Mouse (Mus musculus) midbrain, postnatal 0 days (tissue): Measurements from ENCODE around the gene Vmn1r142. TPM values are rescaled to one million over a fixed set of nuclear protein-coding genes. Genes with fewer than 3 reads are reported as not detected.
"Not testable (repeated sequence)": the region's sequence is repeated elsewhere in the genome, so short reads cannot be mapped to it uniquely, and the experiment has no call there.

Source experiments
- ATAC-seq: fragments of 200-750 bp; cut with Nextera tagmentation; 2 replicates; pipeline ENCODE4 v1.8.0; 2017; ENCODE audit warnings: moderate number of reproducible peaks, mild to moderate bottlenecking, moderate TSS enrichment, moderate library complexity; ENCODE audit not compliant: low FRiP score
- DNase-seq: peaks from one replicate; pipeline ENCODE4 v3.0.0-alpha.2; 2015; ENCODE audit warnings: low spot score
- H3K27ac ChIP-seq: fragments of 300-500 bp; sonication (generic); 2 replicates; pipeline ENCODE4 v1.5.1; 2014; ENCODE audit warnings: low read depth, mild to moderate bottlenecking, low read length, mixed read lengths
- H3K27me3 ChIP-seq: fragments of 300-500 bp; sonication (generic); 2 replicates; pipeline ENCODE4 v1.6.1; 2014; ENCODE audit warnings: low read length, control low read depth, mixed read lengths; ENCODE audit not compliant: insufficient read depth
- H3K36me3 ChIP-seq: fragments of 300-500 bp; sonication (generic); 2 replicates; pipeline ENCODE4 v1.6.1; 2014; ENCODE audit warnings: low read length, control low read depth, mixed read lengths; ENCODE audit not compliant: insufficient read depth
- H3K4me1 ChIP-seq: fragments of 300-500 bp; sonication (generic); 2 replicates; pipeline ENCODE4 v1.6.1; 2014; ENCODE audit warnings: mild to moderate bottlenecking, control low read depth, antibody characterized with exemption, low read length, mixed read lengths; ENCODE audit not compliant: insufficient read depth
- H3K4me2 ChIP-seq: fragments of 300-500 bp; sonication (generic); 2 replicates; pipeline ENCODE4 v1.6.1; 2014; ENCODE audit warnings: low read depth, mild to moderate bottlenecking, low read length, mixed read lengths; ENCODE audit not compliant: poor library complexity, severe bottlenecking
- H3K4me3 ChIP-seq: fragments of 300-500 bp; sonication (generic); 2 replicates; pipeline ENCODE4 v1.5.1; 2014; ENCODE audit warnings: low read depth, mild to moderate bottlenecking, low read length, moderate library complexity
- H3K9ac ChIP-seq: fragments of 300-500 bp; sonication (generic); replicated peaks from 2 replicates; pipeline ENCODE4 v1.6.1; 2014; ENCODE audit warnings: mild to moderate bottlenecking, low read length, moderate library complexity, mixed read lengths; ENCODE audit not compliant: poor library complexity, severe bottlenecking
- H3K9me3 ChIP-seq: fragments of 300-500 bp; sonication (generic); 2 replicates; pipeline ENCODE4 v1.6.1; 2016; ENCODE audit warnings: low read length, control low read depth
- WGBS: fragments of 180-500 bp; shearing (Covaris S2); extraction: QIAGEN DNeasy Blood & Tissue Kit; methylation state at CpG from one replicate; pipeline ENCODE4 v1.1.7; 2014; 5-methylcytosine and 5-hydroxymethylcytosine counted together
- polyA plus RNA-seq: library from polyadenylated mRNA; unstranded; fragments of >200 nt; fragmentation: Nextera tagmentation; extraction: Ambion mirVana; gene quantifications from 2 replicates; pipeline ENCODE4 v1.2.1, GENCODE M21; 2015
- total RNA-seq: library from RNA; depleted of rRNA; stranded (reverse); fragments of >200 nt; gene quantifications from 2 replicates; pipeline ENCODE4 v1.2.3, GENCODE M21; 2014; rRNA removed

Vmn1r142 gene
- total RNA-seq (not detected in 2 replicates), polyA plus RNA-seq (not detected in 2 replicates)

DNA sequence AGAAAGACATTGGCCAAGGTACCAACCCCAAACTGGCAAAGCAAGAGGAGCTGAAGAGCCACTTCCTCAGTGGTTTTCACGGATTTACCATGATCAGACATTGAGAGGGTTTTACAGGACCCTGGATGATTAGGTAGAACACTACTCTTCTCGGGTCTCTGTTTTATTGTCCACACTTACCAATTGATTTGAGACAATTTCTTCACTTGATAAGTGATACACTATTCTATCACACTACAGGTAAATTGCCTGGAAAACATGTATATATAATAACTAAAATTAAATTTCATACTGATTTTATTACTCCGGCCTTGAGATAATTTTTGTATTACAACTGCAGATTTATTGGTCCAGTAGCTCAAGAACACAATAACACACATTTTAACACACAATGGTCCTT lies at the start of gene Vmn1r142:
Gene Vmn1r142, minus strand, starts transcription at position 101 of the 400 bp plus-strand sequence.
- not testable (repeated sequence) for H3K9ac ChIP-seq, H3K9me3 ChIP-seq, DNase-seq, ATAC-seq, H3K27ac ChIP-seq, H3K4me3 ChIP-seq, H3K4me1 ChIP-seq, H3K36me3 ChIP-seq, H3K27me3 ChIP-seq, H3K4me2 ChIP-seq
- no CpG with 5 or more reads among the region's 3 CpGs for WGBS

DNA sequence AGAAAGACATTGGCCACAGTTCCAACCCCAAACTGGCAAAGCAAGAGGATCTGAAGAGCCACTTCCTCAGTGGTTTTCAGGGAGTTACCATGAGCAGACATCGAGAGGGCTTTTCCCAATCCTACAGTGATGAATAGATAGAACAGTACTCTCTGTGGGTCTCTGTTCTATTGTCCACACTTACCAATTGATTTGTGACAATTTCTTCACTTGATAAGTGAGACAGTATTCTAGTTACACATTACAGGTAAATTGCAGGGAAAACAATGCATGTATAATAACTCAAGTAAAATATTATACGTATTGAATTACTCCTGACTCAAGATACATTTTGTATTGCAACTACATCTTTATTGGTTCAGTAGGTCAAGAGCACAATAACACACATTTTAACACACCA lies 37.3 kb upstream of the Vmn1r142 start, which contains the start of gene Gm8653:
Gene Gm8653, minus strand, starts transcription at position 101 of the 400 bp plus-strand sequence.
- not testable (repeated sequence) for H3K4me2 ChIP-seq, H3K27me3 ChIP-seq, H3K4me3 ChIP-seq, H3K27ac ChIP-seq, H3K9ac ChIP-seq, H3K9me3 ChIP-seq, ATAC-seq, H3K4me1 ChIP-seq, H3K36me3 ChIP-seq, DNase-seq
- no CpG with 5 or more reads among the region's 2 CpGs for WGBS

GRCm38 (mm10) chr7:22189077-22189476 lies 25.2 kb upstream of the Vmn1r142 start, which contains the start of gene Vmn1r143:
Vmn1r143 (plus strand) TSS chr7:22189377.
- not testable (repeated sequence) for H3K27me3 ChIP-seq, H3K27ac ChIP-seq, H3K4me1 ChIP-seq, H3K36me3 ChIP-seq, H3K9me3 ChIP-seq, ATAC-seq, DNase-seq, H3K9ac ChIP-seq, H3K4me3 ChIP-seq, H3K4me2 ChIP-seq
- WGBS, result no CpG with 5 or more reads among the region's 3 CpGs

DNA sequence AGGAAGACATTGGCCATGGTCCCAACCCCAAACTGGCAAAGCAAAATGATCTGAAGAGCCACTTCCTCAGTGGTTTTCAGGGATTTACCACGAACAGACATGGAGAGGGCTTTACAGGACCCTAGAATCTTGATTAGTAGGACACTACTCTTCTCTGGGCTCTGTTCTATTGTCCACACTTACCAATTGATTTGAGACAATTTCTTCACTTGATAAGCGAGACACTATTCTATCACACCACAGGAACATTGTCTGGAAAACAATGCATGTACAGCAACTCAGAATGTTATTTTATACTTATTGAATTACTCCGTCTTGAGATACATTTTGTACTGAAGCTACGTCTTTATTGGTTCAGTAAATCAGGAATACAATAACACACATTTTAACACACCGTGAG lies 29.2 kb downstream of the Vmn1r142 start, which contains the start of gene Gm10666:
Gene Gm10666, minus strand, starts transcription at position 101 of the 400 bp plus-strand sequence.
- H3K4me1 ChIP-seq, H3K27me3 ChIP-seq, H3K4me3 ChIP-seq, H3K9ac ChIP-seq, DNase-seq, H3K27ac ChIP-seq, H3K4me2 ChIP-seq, H3K36me3 ChIP-seq, H3K9me3 ChIP-seq, ATAC-seq: not testable (repeated sequence)
- no CpG with 5 or more reads among the region's 5 CpGs for WGBS

DNA sequence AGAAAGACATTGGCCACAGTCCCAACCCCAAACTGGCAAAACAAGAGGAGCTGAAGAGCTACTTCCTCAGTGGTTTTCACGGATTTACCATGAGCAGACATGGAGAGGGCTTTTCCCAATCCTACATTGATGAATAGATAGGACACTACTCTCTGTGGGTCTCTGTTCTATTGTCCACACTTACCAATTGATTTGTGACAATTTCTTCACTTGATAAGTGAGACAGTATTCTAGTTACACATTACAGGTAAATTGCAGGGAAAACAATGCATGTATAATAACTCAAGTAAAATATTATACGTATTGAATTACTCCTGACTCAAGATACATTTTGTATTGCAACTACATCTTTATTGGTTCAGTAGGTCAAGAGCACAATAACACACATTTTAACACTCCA lies 45.7 kb downstream of the Vmn1r142 start, which contains the start of gene Gm16451:
Gene Gm16451, minus strand, starts transcription at position 101 of the 400 bp plus-strand sequence.
- not testable (repeated sequence) for DNase-seq, ATAC-seq
- WGBS, result no CpG with 5 or more reads among the region's 2 CpGs

More for the DNA sequence above, 45.7 kb downstream of the Vmn1r142 start, which contains the start of gene Gm16451:
- not testable (repeated sequence) for H3K4me1 ChIP-seq, H3K4me3 ChIP-seq, H3K27me3 ChIP-seq, H3K4me2 ChIP-seq, H3K27ac ChIP-seq, H3K36me3 ChIP-seq, H3K9ac ChIP-seq, H3K9me3 ChIP-seq

Other genes starting within 250 kb of the Vmn1r142 start
- not detected in 2 replicates for gene Gm5891, start 242.7 kb downstream of the Vmn1r142 start, total RNA-seq
- gene Gm5891, start 242.7 kb downstream of the Vmn1r142 start, polyA plus RNA-seq, result not detected in 2 replicates
- gene Vmn1r137, start 169.4 kb downstream of the Vmn1r142 start, total RNA-seq, result not detected in 2 replicates
- not detected in 2 replicates for gene Vmn1r137, start 169.4 kb downstream of the Vmn1r142 start, polyA plus RNA-seq
- gene Vmn1r138, start 135.1 kb downstream of the Vmn1r142 start, total RNA-seq, result not detected in 2 replicates
- not detected in 2 replicates for gene Vmn1r138, start 135.1 kb downstream of the Vmn1r142 start, polyA plus RNA-seq
- not detected in 2 replicates for gene Gm6176, start 107.7 kb downstream of the Vmn1r142 start, total RNA-seq
- not detected in 2 replicates for gene Gm6176, start 107.7 kb downstream of the Vmn1r142 start, polyA plus RNA-seq
- not detected in 2 replicates for gene Vmn1r139, start 95.0 kb downstream of the Vmn1r142 start, total RNA-seq
- gene Vmn1r139, start 95.0 kb downstream of the Vmn1r142 start, polyA plus RNA-seq, result not detected in 2 replicates
- not detected in 2 replicates for gene Gm16451, start 45.8 kb downstream of the Vmn1r142 start, total RNA-seq
- not detected in 2 replicates for gene Gm16451, start 45.8 kb downstream of the Vmn1r142 start, polyA plus RNA-seq
- not detected in 2 replicates for gene Gm10666, start 29.3 kb downstream of the Vmn1r142 start, total RNA-seq
- not detected in 2 replicates for gene Gm10666, start 29.3 kb downstream of the Vmn1r142 start, polyA plus RNA-seq
- not detected in 2 replicates for gene Vmn1r143, start 25.3 kb upstream of the Vmn1r142 start, total RNA-seq
- gene Vmn1r143, start 25.3 kb upstream of the Vmn1r142 start, polyA plus RNA-seq, result not detected in 2 replicates
- gene Gm8653, start 37.2 kb upstream of the Vmn1r142 start, total RNA-seq, result not detected in 2 replicates
- gene Gm8653, start 37.2 kb upstream of the Vmn1r142 start, polyA plus RNA-seq, result not detected in 2 replicates
- not detected in 2 replicates for gene Gm8453, start 65.4 kb upstream of the Vmn1r142 start, total RNA-seq
- not detected in 2 replicates for gene Gm8453, start 65.4 kb upstream of the Vmn1r142 start, polyA plus RNA-seq
- gene Gm4187, start 165.7 kb upstream of the Vmn1r142 start, total RNA-seq, result not detected in 2 replicates
- not detected in 2 replicates for gene Gm4187, start 165.7 kb upstream of the Vmn1r142 start, polyA plus RNA-seq
- not detected in 2 replicates for gene Gm8660, start 207.0 kb upstream of the Vmn1r142 start, total RNA-seq
- gene Gm8660, start 207.0 kb upstream of the Vmn1r142 start, polyA plus RNA-seq, result not detected in 2 replicates
- gene Vmn1r148, start 249.5 kb upstream of the Vmn1r142 start, total RNA-seq, result not detected in 2 replicates
- not detected in 2 replicates for gene Vmn1r148, start 249.5 kb upstream of the Vmn1r142 start, polyA plus RNA-seq